Mouse (Mus musculus) large intestine, adult 2 months (tissue): ENCODE data around the gene Guca1b. TPM values are rescaled to one million over a fixed set of nuclear protein-coding genes. Genes with fewer than 3 reads are reported as not detected.
"Not testable (repeated sequence)": the region's sequence is repeated elsewhere in the genome, so short reads cannot be mapped to it uniquely, and the experiment has no call there.

ENCODE experiments used
- DNase-seq: peaks from one replicate; pipeline ENCODE4 v3.0.0-alpha.2; 2012; ENCODE audit warnings: low read depth, low spot score
- WGBS: fragments of 180-500 bp; shearing (Covaris S2); methylation state at CpG from one replicate; pipeline ENCODE4 v1.1.7; 2018; 5-methylcytosine and 5-hydroxymethylcytosine counted together
- polyA plus RNA-seq: library from polyadenylated mRNA; depleted of rRNA; stranded (reverse); fragments of >200 nt; gene quantifications from 2 replicates; pipeline ENCODE4 v1.2.3, GENCODE M21; 2012

Gene Guca1b
- polyA plus RNA-seq, 1 experiment: 1.6 TPM

- WGBS: 9% methylated on average over 8 of the region's 8 CpGs
- DNase-seq: peak; percentile 38
Measured at GRCm38 (mm10) chr17:47408558-47408898, 23.3 kb downstream of the Guca1b start.

GRCm38 (mm10) chr17:47409897-47410861 lies 25.0 kb downstream of the Guca1b start:
- 4% methylated on average over 74 of the region's 74 CpGs for WGBS
- not testable (repeated sequence) for DNase-seq

- WGBS: 84% methylated on average over 2 of the region's 2 CpGs
- no peak for DNase-seq
Measured at GRCm38 (mm10) chr17:47420195-47420594, 35.0 kb downstream of the Guca1b start.

GRCm38 (mm10) chr17:47421566-47421965 lies 36.4 kb downstream of the Guca1b start:
- WGBS: 68% methylated on average over 3 of the region's 3 CpGs
- DNase-seq: no peak

GRCm38 (mm10) chr17:47422616-47423015 lies 37.4 kb downstream of the Guca1b start:
- WGBS: 93% methylated on average over 1 of the region's 1 CpGs
- not testable (repeated sequence) for DNase-seq

- DNase-seq: no peak
- WGBS: 22% methylated on average over 6 of the region's 6 CpGs
Measured at GRCm38 (mm10) chr17:47424186-47424585, 39.0 kb downstream of the Guca1b start.

GRCm38 (mm10) chr17:47427316-47427715 lies 42.1 kb downstream of the Guca1b start:
- 74% methylated on average over 6 of the region's 6 CpGs for WGBS

DNA sequence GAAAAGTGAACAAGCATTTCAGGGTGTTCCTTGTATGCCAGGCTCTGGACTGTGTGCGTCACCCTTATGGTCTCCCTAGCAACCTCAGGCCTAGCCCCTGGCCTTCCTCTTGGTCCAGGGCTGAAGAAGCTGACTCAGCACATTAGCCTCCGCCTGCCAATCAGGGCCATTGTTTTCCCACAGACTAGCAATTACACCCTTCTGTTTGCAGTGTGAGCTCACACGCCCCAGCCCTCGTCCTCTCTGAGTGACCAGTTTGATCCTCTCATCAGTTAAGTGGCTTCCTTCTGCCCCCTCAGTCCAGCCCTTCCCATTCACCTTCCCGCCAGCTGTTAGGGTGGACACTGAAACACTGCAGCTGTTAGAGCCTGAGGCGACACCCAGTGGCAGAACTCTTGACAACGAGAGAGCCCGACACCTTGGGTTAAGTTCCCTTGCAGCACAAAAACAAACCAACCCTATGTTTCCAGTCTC lies 43.7 kb downstream of the Guca1b start:
- 9% methylated on average over 8 of the region's 8 CpGs for WGBS
- no peak for DNase-seq

More at GRCm38 (mm10) chr17:47427316-47427715, 42.1 kb downstream of the Guca1b start:
- no peak for DNase-seq

- WGBS: 49% methylated on average over 5 of the region's 5 CpGs
- no peak for DNase-seq
Measured at GRCm38 (mm10) chr17:47430815-47431214, 45.6 kb downstream of the Guca1b start.

DNA sequence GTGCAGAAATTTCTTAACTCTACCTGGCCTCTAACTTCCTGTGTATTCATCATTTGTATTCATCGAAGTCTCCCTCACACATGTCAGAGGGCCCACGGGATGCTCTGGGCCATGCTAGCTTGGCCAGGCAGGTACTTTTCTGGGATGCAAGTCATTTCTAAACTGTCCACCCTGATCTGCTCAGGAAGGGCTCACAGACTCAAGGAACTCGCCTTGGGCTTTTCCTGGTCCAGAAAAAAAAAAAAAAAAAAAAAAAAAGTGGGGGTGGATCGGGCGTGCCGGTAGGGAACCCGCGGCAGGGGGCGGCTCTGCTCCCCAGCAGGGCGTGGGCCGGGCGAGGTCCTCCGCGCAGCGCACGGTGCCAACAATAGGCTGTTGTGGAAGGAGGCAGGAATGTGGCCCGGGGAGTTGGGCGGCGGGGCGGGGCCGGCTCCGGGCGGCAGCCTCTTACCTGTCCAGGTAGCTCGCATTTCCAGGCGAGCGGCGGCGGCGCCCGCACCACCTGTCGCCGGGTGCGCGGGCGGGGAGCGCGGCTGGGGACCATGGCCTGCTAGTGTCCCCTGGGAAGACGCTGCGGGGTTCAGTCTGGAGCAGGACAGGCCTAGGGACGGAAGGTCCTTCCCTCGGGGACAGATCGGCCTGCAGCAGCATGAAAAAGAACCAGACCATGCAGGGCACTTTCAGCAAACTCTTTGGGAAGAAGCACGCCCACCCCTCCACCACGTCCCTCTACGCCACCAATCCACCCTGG lies 51.1 kb downstream of the Guca1b start, which contains the start of gene AI661453:
AI661453 (plus strand) TSS at position 460 of the 751 bp plus-strand sequence.
- WGBS: under 1% methylated on average over 45 of the region's 45 CpGs
- DNase-seq: peak; percentile 68

- DNase-seq: no peak
- WGBS: 6% methylated on average over 25 of the region's 25 CpGs
Measured at GRCm38 (mm10) chr17:47436907-47437547, 51.8 kb downstream of the Guca1b start, which contains the start of gene 1700001C19Rik. Gene 1700001C19Rik, minus strand, starts transcription at chr17:47437376.

DNA sequence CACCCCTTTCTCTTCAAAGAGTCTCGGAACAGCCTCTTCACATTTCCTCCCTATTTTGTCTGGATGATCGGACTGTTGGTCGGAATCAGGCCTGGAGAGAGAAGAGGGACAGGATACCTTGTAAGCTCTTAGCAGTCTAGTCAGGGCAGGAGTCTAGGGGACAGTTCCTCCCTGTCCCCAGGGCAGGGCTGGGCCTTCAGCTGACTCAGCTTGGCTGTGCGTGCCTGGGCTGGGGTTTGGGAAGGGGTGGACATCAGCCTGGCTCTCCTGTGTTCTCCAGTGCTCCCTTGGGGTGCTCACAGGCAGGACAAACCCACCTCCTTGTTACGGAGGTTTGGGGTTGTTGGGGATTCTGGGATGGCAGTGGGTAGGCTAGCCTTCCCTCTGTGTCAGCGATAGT lies 53.4 kb downstream of the Guca1b start:
- 57% methylated on average over 6 of the region's 6 CpGs for WGBS
- no peak for DNase-seq

DNA sequence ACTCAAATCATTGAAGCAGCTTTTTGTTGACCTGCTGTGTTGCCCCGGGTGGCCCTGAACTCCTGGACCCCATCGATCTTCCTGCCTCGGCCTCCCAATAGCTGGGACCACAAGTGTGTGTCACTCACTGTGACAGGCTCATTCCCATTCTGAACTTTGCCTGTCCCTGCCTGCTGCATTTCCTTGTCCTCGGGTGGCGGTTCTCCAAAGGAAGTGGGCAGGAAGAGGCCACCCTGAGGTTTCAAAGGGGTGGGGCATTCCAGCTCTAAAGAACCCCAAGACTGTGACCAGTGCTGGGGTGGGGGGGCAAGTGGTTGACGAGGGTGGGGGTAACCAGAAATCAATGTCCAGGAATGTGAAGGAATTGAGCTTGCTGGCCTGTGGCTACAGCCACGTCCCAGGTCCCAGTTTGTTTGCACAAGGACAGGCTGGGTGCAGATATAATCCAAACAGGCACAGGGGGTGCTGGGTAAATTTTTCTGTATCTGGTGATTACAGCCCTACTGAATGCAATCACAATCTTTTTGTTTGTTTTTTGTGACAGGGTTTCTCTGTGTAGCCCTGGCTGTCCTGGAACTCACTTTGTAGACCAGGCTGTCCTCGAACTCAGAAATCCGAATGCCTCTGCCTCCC lies 54.3 kb downstream of the Guca1b start:
- DNase-seq: peak; percentile 58
- WGBS: 25% methylated on average over 9 of the region's 9 CpGs

GRCm38 (mm10) chr17:47440359-47440890 lies 55.2 kb downstream of the Guca1b start:
- no peak for DNase-seq

GRCm38 (mm10) chr17:47441296-47442051 lies 56.3 kb downstream of the Guca1b start:
- WGBS: 66% methylated on average over 19 of the region's 19 CpGs

More at GRCm38 (mm10) chr17:47440359-47440890, 55.2 kb downstream of the Guca1b start:
- WGBS: 53% methylated on average over 9 of the region's 9 CpGs

DNA sequence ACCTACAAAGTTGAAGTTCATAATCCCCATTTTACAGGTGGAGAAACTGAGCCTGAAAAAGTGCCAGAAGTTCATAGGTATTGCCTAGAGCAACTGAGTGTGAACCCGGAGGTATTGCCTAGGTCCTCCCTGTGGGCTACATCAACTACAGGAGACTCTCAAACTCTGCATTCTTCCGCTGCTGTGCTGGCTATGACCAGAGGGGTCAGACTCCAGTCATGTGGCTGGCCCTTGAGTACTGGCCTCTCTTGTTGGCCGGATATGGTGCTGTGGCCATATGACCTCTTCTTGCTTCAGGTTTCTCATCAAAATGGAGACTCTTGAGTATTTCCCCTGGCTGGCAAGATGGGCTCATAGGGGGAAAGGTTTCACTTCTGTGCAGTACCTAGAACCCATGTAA lies 57.1 kb downstream of the Guca1b start:
- 85% methylated on average over 3 of the region's 3 CpGs for WGBS
- DNase-seq: no peak

More at GRCm38 (mm10) chr17:47441296-47442051, 56.3 kb downstream of the Guca1b start:
- no peak for DNase-seq
